Mouse (Mus musculus) liver, adult 2 months (tissue): Measurements from ENCODE around the gene Trpc4.

Experiments
- CTCF ChIP-seq: fragments of 200-500 bp; IDR thresholded peaks from 2 replicates; pipeline ENCODE4 v1.5.1; 2011; ENCODE audit warnings: low read depth, low read length, control low read depth
- POLR2A ChIP-seq: fragments of 200-500 bp; IDR thresholded peaks from 2 replicates; pipeline ENCODE4 v1.6.1; 2011; ENCODE audit warnings: low read length, control low read depth; ENCODE audit not compliant: insufficient read depth; ENCODE audit errors: extremely low read depth

DNA sequence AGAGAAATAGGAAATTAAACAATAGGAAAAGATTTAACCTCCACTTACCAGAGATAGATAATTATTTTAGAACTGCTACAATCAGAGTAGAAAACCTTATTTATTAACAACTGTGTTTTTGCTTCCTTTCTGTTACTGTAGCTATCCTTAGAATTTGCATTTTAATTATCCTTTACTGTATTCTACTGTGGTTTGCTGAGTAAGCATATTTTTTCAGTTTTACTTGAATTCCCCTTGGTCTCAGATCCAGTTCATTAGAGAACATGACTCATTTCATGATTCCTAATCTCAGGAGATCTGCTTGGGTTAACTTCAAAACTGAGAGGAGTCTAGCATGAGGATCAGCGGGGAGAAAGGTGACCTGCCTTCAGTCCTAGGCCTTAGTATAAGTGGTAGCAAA is 111.1 kb downstream of the Trpc4 start:
- no peak for TF ChIP-seq CTCF
- TF ChIP-seq POLR2A: no peak
